Mouse (Mus musculus) frontal cortex, postnatal 25 days (tissue): ENCODE results near the gene Tom1l2.

Experiments
- DNase-seq, 2 experiments: peaks; one replicate each; pipeline ENCODE4 v3.0.0; 2022; ENCODE audit warnings: low spot score in 2 of 2

The Tom1l2 gene

DNA sequence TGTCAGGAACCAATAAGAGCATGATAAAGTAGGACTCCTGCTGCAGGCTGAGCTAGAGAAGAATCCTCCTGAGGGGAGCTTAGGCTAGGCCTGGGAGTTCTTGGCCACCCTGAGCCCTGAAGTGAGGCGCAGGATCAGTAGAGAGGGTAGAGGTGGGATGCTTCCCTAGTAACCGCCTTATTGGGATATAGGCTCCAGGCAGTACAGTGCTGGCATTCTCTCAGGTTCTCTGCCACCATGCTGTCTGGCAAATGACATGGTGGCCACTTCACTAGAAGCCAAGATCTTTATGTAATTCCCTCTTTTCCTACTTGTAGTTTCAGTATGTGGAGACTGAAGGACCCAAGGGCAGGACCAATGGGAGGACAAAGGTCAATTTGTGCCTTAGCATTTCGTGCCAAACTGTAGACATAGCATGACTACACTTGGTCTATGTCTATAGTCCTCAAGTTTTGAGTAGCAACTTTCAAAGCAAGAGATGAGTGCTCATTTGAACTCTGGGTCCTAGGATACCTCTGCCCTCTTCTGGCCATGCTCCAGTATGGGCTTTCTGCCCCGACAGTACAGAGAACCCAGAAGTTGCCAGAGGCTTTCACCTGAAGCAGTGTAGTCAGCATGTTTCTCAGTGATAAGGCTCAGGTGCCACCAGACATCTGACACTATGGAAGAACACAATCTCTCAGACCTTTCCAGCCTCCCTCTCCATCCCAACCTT, 87.3 kb downstream of the Tom1l2 start:
- DNase-seq: no peak

DNA sequence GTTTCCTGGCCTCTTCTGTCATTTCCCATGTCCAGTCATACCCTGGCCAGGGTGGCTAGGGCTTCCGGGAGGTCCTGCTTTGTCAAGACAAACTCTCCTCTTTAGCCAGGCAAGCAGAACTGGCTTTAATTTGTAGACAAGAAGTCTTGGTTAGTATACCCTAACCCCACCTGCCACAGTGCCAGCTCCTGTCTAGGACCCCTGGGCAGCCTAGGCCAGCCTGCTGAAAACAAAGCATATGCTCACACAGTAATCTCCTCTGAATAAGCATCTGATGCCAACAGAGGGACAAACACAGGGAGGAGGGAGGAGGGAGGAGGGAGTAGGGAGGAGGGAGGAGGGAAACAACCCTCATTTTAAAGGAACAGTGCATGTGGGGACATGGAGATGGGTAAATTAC, 88.1 kb downstream of the Tom1l2 start:
- no peak for DNase-seq

DNA sequence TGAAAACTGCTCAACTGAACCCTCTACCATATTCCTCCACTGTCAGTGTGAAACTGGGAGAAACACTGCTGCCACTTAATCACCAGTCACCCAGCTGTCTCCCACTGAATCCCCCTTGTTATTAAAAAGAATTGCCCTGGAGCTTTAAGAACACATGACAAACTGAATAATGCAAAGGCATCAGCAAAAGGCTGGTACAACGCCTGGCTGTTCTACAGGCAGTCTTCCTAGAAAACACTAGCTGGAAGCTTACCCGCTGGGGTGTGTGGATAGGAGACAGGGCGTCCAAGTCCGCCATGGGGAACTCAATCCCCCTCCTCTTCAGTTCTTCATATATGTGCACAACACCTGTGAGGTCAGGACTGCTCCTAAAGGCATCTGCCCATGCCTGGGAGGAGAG, 90.3 kb downstream of the Tom1l2 start:
- DNase-seq: no peak

DNA sequence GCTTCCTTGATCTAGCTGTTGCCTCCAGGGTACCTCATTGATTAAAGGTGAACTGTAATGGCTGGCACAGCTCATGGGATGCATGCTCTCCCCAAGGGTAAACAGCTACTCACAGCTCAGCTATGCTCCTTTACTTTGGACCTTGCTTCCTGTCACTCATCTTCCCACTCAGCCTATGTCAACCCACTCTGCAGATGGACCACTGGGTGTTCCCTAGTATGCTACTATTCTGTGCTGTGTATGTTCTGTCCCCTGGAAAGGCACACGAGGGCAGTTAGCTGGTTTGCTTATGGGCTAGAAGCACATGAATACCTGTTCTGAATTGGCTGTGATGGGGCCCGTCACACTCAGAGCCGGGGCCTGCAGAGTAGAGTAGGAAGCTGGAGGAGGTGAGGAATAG, 92.0 kb downstream of the Tom1l2 start:
- no peak for DNase-seq

DNA sequence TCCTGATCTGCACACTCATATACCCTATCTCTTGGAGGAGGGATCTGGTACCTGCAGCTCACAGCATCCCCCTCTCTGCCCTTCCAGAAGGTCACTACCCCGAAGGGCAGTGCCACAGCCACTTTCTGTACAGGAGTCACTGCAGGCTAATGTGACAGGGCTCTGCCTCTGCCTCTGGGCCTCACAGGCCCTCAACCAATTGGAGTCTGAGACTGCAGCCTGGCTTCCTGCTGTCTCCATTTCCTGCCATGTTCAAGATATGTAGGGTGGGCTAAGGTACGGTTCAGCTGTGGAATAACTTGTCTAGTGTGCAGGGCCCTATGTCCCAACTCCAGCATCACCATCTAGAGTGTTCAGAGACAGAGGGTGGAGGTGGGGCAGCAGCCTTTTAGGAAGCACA, 95.0 kb downstream of the Tom1l2 start:
- no peak for DNase-seq

DNA sequence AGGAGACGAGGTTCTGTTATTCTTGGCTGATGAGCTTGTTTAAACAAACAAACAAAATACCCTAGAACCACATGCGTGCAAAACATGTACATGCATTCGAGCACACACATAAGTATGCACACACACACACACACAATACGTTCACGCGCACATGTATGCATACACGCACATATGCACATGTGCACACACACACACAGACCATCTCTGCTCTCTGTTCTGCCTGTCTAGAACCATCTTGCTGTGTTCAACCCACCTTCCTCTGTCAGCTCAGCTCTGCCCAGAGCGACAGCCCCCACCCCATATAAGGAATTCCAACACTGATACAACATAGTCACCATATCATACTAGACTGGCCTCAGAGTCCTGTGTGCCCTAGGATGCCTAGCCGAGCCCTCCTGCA, 96.0 kb downstream of the Tom1l2 start:
- no peak for DNase-seq

DNA sequence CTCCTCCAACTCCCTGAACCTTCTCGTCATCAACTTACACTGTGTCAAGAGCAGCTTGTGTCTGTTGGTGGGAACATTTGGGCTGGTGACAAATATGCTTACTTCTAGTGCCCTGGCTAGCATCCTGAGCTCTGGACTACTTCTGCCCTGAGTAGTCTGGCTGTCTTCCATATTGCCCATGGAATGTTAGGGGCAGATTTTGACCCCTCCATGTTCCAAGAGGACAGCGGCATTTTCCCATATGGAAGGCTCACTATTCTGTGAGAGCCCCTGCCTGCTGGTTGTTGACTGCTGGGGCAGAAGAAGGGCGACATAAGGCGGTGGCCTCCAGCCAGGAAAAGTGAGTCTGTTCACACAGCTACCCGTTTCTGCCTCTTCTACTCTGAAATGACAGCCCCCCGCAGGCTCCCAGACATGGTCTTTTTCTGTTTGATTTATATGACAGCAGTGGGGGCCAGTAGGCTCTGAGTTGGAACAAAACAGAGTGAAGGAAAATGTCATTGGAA, 96.5 kb downstream of the Tom1l2 start:
- DNase-seq: no peak

DNA sequence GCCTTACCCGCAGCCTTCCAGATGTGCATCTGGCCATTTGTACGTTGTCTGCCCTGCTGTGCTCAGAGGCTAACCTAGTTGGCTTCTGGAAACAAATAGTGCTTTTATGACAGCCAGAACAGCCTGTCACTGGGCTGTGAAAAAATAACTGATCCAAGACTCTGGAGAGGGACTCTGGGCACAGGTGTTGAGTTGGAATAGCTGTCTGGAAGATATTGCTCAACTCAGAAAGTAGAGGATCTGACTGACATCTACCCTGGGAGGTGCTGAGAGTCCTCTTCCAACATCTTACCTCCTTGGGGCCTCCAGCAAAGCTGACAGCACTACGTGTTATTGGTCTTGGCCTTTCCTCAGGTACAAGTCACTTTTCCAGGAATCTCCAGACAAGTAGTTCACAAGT, 97.1 kb downstream of the Tom1l2 start:
- no peak for DNase-seq

DNA sequence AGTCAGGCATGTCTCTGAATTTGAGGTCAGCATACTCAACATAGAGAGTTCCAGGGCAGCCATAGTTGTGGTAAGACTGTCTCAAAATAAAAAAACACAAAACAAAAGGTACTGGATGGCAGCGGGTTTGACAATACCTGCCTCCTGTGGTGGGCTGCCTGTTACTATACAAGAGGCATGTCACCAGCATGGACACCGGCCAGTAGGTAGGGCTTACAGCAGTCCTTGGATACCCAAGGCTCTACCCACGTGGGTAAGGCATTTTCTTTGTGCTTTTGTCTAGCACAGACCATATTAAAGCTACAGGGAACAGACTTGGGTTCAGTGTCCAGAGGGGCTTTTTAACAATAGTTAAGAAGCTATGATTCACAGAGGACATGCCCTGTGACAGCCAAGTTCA, 97.5 kb downstream of the Tom1l2 start:
- DNase-seq: no peak

DNA sequence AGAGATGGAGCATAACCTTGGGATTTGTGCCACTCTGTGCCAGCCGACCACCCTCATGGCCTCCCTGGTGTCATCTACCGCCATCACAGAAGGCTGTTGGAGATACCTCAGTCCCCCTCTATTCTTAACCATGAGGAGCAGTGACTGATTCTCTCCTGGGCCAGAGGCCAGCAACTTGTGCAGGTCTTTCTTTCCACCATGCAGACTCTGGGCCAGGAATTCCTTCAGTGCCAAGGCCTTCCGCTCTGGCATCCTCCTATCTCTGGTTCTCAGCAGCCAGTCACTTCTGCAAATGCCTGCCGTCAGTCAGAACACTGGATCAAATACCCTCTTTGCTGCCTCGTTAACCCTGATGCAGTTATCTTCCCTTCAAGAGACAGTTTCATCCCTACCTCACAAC, 98.4 kb downstream of the Tom1l2 start:
- no peak for DNase-seq

DNA sequence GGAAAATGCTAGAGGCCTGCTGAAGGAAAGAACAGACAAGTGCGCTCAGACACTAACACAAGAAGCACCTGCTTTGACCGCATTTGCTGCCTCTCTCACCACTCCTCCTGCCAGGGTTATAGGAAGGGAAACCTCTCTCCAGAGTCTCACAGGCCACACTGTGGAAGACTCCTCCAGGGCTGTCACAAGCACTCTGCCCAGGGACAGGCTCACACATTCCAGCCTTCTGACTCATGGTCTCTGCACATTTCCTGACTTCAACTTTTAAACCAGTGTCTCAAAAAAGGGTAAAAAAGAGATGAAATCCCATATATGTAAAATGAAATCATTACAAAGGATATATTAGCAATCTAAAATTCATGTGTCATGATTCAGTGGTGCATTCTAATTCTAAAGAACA, 99.2 kb downstream of the Tom1l2 start:
- DNase-seq: no peak

DNA sequence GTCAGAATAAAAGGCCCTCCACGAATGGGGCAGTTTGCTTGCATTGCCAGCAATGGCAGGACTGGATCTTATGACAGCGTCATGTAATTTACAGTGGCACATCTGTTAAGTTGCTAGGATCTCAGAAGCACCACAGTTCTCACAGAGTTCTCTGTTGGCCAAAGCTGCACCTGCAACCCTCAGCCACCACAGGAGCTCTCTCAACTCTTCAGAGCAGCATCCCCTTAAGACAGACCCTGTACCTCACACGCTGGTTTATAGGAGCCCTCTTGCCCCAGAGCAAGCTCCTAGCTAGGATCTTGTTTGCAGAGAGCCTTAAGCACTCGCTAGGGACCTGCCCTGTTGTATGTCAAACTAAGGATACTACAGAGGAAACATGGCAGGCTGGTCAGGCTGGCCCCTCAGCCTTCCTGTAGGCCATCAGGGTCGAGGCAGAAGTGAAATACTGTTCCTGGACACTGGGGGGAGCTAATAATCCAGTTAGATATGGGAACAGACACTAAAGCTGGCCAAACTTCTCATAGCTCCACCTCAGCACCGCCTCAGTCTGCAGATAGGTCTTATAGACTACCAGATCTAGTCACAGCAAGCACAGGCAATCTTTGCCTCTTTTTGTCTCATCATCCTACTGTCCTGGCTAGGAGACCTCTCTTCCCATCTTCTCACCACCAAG, 101.6 kb downstream of the Tom1l2 start:
- no peak for DNase-seq

DNA sequence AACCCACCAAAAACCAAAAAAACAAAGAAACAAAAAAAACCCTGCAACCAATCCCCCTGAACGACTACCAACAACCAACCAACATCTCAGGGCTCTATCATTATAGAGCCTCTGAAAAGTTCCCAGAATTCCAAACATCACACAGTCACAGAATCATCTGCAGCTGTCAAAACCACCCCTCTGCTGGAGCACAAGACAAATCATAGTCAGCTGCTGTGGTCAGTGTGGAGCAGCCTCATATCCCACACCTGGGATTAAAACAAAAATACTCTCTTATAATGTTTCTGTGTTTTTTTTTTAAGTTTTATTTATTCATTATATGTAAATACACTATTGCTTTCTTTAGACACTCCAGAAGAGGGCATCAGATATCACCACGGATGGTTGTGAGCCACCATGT, 102.8 kb downstream of the Tom1l2 start:
- DNase-seq: no peak

DNA sequence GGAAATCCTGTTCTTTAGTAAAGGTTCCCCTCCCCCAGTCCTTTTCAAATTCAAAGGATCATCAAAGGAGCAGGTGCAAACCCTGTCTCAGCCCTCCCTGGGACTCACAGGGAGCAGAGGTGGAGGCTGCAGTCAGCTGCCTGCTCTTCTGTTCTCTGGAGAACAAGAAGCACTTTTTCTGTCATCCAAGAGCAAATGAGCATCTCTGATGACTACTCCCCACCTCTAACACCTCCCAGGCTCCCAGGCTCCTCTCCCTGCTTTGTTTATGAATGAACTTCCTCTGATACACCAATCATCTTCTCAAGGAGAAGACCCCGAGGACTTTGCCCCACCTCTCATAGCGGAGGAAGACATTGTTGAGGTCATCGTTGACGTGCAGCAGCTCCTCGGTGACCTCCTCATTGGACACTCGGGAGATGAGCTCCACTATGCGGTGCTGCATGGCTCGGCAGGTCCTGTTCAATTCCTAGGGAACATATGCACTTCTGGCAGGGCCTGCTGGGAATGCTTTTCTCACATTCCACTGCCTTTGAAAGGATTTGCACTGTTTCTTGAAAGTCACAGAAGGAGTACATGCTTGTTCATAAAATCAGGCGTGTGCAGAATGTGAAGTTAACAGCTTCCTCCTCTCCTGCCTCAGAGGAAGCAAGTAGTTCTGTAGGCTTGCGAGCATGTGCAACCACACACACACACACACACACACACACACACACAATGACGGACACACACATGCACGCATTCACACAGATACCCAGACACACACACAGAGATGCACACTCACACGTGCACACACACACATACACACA, 103.9 kb downstream of the Tom1l2 start:
- no peak for DNase-seq

DNA sequence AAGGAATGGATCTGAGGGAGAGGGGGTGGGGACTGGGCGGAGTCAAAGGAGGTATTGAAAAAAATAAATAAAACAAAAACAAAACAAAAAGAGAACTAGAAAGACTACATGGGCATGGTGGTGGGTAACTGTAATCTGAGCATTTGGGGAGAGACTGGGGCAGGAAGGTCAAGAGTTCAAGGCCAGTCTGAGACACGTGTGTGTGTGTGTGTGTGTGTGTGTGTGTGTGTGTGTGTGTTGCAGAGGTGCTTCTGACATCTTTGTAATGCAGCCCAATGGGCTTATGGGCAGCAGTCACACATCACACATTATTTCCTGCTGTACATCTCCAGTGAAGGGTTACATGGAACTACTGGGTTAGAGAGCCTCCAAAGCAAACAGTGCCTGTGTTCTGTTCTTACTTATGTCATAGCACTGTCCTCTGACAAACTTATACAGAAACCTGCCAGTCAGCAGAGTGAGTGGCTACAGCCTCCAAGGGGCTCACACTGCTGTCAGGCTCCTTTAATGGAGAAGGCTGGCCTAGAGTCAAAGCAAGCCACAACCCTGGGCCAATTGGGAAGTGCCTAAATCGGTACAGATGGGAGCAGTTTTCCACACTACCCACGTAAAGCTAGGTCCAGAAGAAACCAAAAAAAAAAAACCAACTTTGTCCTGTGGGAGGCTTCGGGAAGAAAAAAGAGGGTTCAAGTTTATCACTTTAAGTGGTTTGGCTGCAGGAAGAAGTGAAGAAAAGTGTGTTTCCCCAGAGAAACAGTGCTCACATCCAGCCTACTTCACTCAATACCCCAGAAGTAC, 104.8 kb downstream of the Tom1l2 start:
- DNase-seq: no peak

DNA sequence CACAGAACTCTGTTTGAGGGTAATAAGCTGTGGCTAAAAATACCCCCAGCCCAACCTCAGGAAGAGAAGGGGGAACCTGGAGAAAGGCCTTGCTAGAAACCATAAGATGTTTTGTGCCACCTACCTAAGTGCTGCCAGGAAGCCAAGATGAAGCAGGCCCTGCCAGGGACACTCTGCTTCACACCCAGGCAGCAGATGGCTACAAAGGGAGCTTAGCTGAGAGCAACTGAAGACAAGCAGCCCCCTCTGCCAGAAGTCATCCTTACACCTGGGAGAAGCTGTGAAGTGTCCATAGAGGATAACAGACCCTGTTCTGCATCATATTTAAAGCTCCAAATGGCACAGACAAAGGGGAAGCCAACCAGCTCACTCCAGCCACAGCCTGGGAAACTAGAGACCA, 106.6 kb downstream of the Tom1l2 start:
- no peak for DNase-seq

DNA sequence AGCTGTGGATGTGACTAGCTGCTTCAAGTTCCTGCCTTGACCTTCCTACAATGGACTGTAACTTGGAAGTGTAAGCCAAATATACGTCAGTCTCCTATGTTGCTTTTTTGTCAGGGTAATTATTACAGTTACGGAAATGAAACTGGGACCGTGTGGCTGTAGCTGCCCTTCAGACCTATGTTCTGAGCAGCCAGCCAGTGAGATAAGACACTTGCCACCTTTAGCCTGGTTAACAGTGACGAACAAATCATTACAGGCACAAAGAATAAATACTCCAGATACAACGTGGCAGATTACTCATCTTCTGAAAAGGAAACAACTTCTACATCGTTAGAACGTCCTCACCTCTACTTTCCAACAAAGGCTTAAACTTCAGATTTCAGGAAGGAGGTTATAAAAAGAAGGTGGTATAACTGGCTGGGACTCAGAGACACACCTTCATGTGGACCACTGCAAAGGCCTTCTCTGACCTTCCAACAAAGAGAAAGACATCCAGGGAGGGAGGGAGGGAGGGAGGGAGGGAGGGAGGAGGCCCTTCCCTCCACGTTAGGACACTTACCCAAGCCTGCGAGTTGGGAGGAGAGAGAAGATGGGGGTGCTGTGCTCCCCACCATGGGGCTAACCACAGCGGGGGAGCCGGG, 108.1 kb downstream of the Tom1l2 start:
- no peak for DNase-seq

DNA sequence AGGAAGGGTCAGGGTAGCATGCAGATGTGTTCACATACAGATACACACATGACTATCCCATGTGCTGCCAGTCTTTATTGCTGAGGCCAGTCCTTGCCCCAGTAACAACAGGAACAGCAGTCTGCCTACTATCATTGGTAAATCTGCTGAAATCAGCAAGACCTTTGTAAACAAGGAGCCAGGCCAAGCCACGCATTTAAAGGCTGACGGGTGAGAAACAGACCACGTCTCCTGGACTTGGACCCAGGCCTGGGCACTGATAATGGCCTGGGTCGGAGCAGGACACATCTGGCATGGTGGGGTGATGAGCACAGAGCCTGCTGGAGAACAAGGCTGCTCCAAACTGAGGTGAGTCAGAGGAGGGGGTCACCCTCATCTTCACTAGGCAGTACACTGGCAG, 112.2 kb downstream of the Tom1l2 start:
- DNase-seq: no peak

DNA sequence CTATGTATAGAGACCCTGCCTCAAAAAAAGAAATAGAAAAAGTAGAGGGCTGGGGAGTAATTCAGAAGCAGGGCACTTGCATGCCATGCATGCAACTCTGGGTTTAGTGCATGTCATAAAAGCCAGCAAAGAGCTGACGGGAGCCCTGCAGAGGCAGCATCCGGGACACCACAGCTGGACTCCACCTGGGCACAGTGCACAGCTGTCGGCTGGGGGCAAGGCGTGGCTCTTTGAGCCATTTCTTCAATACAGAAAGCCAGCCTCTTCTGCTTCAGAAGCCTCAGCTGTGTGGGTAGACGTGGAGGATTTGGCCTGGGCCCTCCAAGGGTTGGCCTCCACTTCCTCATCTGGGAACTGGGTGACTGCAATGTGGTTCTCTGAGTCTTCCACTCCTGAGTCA, 117.4 kb downstream of the Tom1l2 start:
- DNase-seq: no peak

DNA sequence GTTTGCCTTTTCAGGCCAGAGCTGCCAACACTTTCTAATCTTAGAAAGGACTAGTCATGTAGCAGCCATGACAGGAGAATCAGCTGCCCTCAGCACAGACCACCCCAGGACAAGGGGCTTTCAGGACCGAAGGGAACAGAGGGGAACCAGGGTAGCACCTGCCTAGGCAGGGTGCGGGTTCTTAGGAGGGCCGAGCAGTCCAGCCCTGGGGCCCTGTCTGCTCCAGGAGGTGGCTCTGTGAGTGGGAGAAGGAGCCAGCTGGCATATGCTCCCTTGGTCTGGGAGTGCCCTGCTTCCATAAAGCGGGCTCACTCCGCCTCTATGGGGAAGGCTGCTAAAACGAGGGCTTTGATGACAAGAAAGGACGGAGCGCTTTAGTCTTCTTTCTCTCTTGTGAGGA, 119.5 kb downstream of the Tom1l2 start:
- no peak for DNase-seq

DNA sequence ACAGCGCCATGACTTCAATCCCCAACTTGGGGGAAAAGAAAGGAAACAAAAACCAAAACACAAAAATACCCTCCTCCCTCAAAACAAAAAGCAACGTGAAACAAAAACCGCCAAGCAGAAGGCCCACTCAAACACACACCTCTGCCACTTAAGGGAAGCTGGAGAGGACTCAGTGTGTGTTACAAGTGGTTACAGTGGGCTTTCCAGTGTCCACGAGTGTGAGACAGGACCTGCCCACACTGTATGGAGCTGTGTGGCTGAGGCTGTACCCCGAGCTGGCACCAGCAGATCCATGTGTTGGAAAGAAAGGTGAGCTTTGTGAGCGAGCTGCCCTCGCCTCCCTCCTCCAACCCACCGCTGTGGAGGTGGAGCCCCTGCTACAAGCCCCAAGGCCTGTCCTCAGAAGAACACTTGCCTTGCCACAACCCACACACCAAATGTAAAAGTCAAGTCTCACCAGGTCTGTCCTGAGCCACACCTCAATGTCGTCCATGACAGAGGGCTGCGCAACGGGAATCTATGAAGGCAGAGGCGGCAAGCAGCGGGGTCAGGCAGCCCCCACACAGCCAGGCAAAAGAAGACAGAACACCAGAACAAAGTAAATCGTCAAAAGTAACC, 120.2 kb downstream of the Tom1l2 start:
- DNase-seq: no peak
